Mouse (Mus musculus) testis, adult 2 months (tissue): ENCODE measurements around the gene Gpam.

Experiments used
- CTCF ChIP-seq: fragments of 200-500 bp; IDR thresholded peaks from 2 replicates; pipeline ENCODE4 v1.5.1; 2012; ENCODE audit warnings: low read depth, mild to moderate bottlenecking, inconsistent platforms, low read length, moderate library complexity; ENCODE audit not compliant: control insufficient read depth, insufficient read depth, insufficient replicate concordance
- POLR2A ChIP-seq: fragments of 200-500 bp; IDR thresholded peaks from 2 replicates; pipeline ENCODE4 v1.6.1; 2012; ENCODE audit warnings: low read depth, mild to moderate bottlenecking, inconsistent platforms, low read length, moderate library complexity; ENCODE audit not compliant: control insufficient read depth

DNA sequence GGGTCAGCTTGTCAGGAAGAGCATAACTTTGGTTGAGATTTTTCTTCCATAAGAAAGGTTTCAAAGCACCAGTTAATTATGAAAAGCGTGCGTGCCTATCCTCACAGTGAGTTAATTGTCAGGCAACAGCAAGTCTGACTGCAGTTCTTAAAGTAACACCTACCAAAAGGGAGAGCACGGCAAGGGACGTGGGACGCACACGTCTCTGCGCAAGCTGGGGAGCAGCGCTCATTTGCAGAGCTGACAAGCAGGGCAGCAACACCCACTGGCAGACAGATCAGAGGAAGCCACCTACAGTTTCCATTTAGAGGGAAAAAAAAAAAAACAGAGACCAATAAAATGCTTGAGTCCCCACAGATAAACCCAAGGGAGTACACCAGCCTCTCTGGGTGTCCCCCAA is 58.0 kb downstream of the Gpam start:
- no peak for TF ChIP-seq POLR2A
- no peak for TF ChIP-seq CTCF
